Mouse (Mus musculus) adrenal gland, adult 2 months (tissue): ENCODE measurements around the gene Bcam. TPM values are rescaled to one million over a fixed set of nuclear protein-coding genes. Genes with fewer than 3 reads are reported as not detected.
"Not testable (repeated sequence)": the region's sequence is repeated elsewhere in the genome, so short reads cannot be mapped to it uniquely, and the experiment has no call there.

Source experiments
- DNase-seq: peaks from one replicate; pipeline ENCODE4 v3.0.0; 2021
- long read RNA-seq: library from polyadenylated mRNA; stranded (forward); transcript quantifications from one replicate; pipeline ENCODE4 v2.0.0, GENCODE M21; 2021
- polyA plus RNA-seq: library from polyadenylated mRNA; depleted of rRNA; stranded (reverse); fragments of >200 nt; gene quantifications from 2 replicates; pipeline ENCODE4 v1.2.3, GENCODE M21; 2012; rRNA removed
- total RNA-seq, 2 experiments: library from RNA; stranded (reverse); gene quantifications; 2 replicates each; pipeline ENCODE4 v1.2.3; 2021

The Bcam gene
- total RNA-seq (10 to 100 TPM; 35.9 to 61.1 TPM), polyA plus RNA-seq (103 and 108 TPM in 2 replicates)
- long read RNA-seq, transcript Bcam-201 (15 exons, 2,429 nt) = major isoform, 55 of 62 reads
- long read RNA-seq, partial matches to known transcripts = 5 of 62 reads
- long read RNA-seq, other reads (novel, unspliced or antisense) = 1 of 62 reads

DNA sequence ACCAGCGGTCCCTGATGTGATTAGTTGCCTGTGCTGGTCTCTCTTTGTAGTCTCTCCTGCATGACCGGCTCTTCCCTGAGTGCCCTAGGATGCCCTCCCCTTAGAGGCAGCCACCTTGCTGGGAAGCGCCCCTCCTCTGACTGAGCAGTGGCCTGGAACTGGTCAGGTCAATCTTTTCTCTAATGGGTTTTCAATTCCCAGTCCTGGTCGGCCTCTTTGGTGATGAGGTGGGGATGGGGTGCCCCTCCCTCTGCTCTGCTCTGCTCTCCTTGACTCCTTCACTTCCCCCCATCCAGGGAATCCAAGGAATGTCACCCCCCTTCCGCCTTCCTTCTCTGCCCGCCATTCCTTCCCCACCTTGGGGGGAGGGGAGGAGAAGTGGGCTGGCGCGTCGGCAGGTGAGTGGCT, at the start of gene Bcam:
TSS of gene Bcam (minus strand) at position 33 of the 408 bp plus-strand sequence.
- DNase-seq = peak; percentile 18

DNA sequence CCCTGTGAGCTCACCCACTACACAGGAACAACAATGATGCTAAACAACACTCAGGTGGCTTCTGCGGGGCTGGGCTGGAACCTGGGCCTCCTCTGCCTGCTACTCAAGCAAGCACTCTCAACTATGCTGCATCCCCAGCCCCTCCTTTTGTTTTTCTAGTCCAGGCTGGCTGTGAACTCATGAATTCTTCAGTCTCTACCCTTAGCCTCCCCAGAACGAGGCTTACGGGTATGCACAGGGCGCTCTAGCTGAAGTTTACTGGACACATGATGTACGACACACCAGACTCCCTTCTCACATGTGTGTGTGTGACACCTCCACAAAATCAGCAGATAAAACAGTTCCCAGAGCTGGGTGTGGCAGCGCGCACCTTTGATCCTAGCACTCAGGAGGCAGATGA, 48.1 kb upstream of the Bcam start:
- no peak for DNase-seq

DNA sequence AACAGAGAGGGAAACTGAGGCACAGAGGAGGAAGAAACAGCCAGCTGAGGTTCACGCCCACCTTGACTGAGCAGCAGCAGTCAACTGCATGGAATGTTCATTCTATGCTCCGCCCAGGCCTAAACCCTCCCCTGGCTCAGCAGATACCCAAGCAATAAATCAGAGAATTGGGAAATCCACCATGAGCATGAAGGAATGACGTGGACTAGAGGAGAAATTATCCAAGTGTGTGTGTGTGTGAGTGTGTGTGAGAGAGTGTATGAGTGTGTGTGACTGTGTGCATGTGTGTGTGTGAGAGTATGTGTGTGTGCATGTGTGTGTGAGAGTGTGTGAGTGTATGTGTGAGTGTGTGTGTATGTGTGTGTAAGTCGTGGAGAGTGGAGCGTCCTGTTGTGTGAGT, 47.6 kb upstream of the Bcam start:
- DNase-seq = peak; percentile 83

DNA sequence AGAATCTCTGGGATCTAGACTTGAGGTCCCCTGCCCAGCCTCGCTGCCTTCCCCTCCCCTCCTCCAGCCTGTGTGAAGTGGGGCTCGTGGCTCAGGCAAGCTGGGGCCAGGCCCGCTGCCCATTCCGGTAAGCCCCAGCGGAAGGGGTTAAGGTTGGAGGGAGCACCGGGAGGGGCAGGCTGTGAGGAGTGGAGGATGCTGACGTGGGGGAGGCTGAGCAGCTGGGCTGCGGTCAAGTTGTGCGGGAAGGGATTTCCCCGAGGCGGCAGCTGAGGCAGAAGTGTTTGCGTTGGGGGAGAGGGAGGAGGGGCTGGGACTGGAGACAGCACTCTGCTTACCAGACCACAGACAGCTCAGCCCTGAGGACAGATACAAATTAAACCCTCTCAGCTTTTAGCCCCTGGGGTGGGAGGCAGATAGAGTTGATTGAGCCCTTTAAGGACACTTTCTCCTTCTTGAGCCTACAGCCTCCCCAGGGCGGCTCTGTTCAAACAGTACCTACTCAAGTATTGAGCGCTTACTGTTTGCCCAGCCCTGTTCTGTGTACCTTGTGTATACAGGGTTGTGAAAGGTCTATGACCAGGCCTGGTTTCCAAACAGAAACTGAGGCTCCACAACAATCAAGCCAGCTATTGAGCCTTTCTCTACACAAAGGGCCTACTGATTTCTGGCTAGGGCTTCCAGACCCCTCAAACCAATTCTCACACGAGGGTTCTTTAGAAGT, 46.7 kb upstream of the Bcam start:
- DNase-seq = peak; percentile 63

DNA sequence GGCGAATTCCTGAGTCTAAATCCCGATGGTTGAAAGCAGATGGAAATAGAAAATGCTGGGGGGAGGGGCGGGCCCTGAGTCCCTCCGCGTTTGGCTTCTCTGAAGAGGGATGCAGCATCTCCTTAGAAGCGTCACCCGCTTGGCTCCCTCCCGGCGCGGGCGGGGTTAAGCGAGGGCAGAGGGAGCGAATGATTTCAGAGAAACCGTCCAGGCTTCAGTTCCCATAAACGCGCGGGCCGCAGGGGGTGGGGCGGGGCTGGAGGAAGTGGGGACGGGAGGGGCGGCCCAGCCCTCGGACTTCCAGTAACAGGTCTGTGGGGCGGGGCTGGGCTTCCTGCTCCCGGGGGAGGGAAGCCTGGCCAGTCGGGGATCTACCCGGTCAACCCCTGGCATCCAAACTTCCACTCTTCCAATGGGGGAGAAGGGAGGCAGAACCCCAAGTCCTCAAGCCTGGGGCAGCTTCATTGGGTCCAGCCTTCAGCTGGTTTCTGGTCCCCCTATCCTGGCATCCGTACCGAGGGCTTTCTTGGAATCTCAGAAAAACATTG, 45.5 kb upstream of the Bcam start:
- DNase-seq = peak; percentile 93

DNA sequence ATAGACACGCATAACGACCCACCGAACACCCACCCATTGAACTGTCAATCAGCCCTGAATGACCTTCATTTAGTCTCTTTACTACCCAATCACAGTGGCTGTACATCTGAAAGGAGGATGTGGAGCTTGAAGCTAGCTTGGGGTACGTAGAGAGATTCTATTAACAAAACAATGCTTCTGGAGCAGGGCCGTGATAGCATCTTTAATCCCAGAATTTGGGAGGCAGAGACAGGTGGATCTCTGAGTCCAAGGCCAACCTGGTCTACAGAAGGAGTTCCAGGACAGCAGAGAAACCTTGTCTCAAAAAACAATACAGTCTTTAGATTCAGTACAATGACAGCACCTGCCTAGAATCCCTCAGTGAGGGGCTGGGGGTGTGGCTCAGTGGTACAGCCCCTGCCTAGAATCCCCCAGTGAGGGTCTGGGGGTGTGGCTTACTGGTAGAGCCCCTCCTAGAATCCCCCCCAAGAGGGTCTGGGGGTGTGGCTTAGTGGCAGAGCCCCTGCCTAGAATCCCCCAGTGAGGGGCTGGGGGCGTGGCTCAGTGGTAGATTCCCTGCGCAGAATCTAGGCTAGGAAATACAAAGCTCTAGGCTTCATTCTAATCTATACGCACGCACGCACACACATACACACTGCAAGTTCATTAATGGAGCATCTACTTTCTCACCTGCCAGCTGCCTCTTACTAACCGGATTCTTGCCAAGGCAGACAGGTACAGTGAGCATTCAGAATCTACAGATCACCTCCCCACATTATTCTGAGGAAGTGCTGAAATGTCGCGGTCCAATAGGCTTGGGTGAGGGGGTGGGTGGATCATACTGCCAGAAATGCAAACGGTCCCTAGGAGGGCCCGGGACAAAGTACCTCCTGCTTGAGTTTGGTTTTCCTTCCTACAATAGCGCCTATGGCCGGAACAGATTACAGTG, 44.7 kb upstream of the Bcam start:
- DNase-seq = no peak

DNA sequence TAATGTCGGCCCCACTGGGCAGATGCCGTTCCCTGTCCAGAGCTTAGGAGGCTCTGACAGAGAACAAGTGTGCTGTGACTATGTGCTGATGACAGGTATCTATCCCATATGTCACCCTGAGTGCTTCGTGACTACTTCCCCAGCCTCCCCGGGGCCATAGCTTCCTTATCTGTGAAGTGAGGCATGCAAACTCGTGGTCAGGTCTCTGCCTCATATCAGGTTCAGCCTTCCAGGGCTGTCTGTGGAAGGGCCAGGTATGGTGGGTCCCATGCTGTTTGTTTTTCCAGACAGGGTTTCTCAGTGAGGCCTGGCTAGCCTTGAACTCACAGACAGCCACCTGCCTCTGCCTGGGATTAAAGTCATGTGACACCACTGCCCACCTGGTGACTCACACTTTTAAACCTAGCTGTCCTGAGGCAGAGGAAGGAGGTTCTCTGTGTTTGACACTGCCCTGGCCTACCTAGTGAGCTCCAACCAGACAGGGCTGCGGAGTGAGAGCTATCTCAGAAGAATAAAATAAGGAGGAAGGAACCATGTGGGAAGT, 42.8 kb upstream of the Bcam start:
- no peak for DNase-seq

DNA sequence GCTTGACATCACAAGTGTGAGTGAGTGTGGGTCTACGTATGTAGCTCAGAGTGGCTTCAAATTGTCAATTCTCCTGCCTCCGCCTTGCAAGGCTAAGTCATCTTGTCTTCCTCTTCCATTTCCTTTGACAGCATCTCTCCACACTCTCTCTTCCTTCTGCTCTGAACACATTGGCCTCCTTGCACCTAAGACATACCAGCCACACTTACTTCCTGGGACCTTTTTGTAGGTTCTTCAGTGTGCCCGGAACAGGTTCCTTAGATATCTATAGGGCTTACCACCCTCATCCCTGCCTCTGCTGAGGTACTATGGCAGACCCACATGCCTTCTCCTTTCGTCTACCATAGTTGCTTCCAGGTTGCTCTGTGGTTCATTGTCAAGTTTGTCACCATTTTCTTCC, 42.3 kb upstream of the Bcam start:
- DNase-seq = no peak

DNA sequence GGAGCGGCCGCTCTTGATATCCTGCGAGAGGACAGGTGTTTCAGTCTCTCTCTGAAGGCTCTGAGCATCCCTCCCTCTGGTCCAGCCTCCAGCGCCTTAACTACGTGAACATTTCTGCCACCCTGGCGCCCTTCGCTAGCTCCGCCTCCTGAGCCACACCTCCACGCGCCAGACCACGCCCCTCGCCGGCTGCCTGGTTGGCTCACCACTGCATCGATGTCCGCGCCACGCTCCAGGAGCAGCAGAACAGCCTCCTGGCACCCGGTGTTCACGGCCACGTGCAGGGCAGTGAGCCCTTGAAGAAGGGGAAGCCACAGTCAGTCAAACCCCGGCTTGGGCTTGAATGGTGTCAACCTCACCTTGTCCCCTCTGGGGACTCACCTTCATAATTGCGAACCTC, 40.3 kb upstream of the Bcam start:
- peak; percentile 53 for DNase-seq

DNA sequence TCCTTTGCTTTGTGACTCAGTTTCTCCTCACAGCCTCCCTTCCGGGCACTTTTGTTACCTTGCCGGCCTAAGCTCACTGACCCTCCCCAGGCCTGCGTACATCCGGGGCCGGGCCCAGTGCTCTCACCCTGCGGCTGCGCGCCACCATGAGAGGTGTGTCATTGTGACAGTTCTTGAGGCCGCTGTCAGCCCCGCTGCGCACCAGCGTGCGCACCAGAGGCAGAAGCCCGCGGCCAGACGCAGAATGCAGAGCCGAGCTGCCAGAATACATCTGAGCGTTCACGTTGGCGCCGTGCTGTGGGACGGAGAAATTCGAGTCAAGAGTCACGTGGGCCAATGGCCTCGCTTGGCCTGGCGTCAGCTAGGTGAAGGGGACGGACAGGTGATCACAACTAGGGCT, 38.6 kb upstream of the Bcam start:
- peak; percentile 68 for DNase-seq

DNA sequence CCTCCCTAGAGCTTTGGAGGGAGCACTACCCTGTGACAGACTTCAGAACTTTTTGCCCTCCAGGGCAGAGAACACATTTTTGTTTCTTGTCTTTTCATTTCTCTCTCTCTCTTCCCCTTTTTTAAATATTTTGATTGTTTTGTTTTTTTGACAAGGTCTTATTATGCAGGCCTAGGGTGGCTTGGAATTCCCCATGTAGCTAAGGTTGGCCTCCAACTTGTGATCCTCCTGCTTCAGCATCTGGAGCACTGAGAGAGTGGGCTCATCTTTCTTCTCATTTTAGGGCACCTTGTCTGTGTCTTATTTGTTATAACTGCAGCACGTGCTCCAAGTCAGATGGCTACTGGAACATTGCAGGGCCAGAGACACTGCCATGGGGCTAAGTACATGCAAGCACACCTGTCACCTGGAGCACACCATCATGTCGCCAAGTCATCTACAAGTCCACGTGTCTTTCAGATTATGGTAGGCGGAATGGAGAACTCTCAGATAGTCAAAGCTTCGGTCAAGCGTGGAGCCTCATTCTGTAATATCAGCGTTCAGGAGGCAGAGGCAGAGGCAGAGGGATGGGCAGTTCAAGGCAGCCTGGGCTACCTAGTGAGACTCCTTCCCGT, 35.6 kb upstream of the Bcam start:
- no peak for DNase-seq

DNA sequence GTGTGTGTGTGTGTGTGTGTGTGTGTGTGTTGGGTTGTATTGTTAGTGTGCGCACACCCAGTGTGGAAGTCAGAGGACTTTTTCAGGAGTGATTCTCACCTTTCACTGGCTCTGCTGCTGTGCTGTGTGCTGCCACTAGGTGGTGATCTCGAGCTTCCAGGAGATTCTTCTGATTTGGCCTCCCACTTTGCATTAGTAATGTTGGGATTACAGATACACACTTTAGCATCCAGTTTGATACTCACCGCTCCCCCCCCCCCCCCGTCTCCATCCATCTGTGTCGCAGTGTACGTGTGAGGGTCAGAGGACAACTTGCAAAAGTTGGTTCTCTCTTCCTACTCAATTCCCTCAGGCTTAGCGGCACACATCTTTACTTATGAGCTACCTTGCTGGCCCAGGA, 32.2 kb upstream of the Bcam start:
- DNase-seq = peak; percentile 72

DNA sequence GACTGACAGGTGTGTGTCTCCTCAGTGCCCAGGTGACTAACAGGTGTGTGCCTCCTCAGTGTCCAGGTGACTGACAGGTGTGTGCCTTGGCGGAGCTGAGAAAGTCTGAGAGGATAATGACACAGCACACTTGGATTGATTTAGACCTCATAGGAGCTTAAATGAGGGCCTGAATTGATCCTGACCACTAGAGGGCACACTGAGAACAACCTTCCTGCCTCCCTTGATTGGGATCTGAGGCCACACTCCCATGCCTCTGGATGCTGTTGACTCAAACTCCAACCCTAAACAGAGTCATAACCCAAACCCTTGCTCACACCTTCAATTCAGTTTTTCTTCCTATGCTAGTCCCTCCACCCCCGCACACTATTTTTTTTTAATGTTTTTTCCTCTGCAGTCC, 29.9 kb upstream of the Bcam start:
- DNase-seq = peak; percentile 64

DNA sequence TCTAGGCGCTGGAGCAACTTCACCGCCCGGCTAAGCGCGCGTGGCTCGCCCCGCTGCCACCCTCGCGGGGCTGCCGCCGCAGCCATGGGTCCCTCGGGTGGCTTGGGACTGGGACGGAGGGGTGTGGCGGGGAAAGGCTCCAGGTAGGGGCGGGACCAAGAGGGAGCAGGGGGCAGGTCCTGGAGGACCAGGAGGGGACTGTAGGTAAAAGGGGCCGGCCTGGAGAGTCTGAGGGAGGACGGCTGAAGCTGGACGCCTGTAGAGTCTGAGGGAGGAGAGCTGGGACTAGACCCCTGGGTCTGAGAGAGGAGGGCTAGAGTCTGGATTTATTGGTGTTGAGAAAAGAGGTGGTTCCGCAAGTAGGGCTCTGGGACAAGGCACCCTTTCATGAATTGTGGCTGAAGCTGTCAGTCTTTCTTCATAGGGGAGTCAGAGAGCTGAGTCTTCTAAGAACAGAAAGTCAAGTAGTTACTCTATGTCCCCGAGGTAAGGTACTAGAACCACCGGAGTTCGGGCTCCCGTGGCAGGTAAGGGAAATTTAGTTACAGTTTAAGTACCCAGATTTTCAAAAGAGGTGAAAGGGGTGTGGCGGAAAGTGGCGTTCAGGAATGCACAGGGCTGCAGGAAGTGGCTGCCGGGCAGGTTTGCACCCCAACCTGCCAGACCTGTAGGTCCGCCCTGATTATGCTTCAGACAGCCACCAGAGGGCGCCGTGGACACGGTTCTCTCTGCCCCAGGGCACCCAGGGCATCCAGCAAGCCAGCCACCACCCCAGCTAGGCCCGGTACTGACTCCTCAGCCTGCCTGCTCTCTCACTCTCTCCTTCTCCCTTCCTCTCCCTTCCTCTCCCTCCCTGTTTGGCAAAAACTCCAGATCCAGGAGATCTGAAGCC, 26.1 kb upstream of the Bcam start, which contains the start of gene Cblc:
TSS of gene Cblc (minus strand) at position 113 of the 892 bp plus-strand sequence.
- DNase-seq = peak; percentile 85

DNA sequence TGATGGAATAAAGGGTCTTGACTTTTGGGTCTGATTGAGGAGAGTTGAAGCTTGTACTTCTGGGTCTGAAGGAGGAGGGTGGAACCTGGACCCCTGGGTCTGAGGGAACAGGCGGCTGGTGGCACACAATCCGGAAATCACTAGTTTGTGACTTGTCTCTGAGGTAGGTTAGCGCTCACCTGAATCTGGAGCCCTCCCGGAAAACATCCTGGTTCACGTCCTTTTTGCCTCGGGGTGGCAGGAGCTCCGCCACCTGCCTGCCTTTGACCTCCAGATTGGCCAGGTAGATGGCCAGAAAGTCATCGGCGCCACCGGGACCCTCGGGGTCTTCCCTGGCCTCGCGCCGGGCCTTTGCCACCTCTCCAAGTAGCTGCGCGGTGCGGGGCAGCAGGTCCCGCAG, 25.4 kb upstream of the Bcam start:
- no peak for DNase-seq

DNA sequence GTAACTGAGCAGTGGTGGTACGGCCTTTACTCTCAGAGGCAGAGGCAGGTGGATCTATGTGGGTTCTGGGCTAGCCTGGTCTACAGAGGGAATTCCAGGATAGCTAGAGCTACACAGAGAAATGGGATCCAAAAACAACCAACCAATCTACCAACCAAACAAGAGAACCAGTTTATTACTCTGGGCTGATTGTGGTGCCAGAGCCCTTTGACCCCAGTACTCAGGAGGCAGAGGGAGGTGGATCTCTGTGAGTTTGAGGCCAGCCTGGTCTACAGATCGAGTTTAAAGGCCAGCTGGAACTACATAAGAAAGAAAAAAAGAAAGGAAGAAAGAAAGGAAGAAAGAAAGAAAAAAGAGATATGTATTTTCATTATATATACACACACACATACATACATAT, 24.4 kb upstream of the Bcam start:
- no peak for DNase-seq

DNA sequence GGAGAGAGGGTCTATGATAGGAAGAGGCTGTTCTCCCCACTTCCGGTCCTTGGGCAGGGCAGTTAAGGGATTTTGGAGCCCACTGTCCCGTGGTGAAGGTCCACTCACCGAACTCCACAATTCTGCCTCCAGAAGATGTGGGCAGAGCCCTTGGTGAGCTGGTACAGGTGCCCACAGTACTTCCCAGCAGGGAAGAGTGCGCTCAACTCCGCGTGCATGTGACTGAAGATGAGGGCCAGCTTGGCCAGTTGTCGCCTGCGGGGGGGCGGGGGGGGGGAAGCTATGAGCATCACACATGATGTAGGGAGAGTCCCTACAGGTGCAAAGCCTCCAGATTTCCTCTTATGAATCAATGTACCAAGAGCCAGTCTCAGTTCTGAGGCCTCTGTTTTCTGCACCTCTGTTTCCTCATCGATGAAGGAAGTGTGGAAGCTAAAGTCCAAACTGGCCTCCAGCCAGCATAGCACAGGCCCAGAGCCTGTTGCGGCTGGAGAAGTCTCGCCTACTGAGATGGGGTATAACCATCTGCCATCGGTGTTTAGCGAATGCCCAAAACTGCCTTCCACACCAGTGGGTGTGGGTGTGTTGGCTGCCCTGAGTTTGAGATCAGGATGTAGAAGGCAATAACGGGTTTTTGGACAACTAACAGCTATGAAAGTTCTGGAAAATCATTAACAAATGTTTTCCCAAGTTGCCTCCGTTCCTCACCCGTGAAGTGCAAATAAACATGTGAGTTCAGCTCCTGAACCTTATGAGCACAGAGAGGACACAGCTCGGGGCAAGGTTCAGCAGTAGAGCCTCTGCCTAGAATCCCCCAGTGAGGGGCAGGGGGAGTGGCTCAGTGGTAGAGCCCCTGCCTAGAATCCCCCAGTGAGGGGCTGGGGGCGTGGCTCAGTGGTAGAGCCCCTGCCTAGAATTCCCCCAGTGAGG, 22.1 kb upstream of the Bcam start:
- DNase-seq = no peak

DNA sequence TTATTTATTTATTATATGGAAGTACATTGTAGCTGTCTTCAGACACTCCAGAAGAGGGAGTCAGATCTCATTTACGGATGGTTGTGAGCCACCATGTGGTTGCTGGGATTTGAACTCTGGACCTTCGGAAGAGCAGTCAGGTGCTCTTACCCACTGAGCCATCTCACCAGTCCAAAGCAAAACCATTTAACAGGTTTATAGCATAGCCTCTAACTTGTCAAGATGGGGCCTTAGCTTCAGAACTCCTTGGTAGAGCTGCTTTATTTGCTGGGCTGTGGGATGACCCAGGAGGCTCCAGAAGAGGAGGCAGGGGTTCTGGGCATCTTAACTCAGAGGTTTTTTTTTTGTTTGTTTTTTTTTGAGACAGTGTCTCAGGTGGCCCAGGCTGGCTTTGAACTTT, 20.7 kb upstream of the Bcam start:
- not testable (repeated sequence) for DNase-seq

DNA sequence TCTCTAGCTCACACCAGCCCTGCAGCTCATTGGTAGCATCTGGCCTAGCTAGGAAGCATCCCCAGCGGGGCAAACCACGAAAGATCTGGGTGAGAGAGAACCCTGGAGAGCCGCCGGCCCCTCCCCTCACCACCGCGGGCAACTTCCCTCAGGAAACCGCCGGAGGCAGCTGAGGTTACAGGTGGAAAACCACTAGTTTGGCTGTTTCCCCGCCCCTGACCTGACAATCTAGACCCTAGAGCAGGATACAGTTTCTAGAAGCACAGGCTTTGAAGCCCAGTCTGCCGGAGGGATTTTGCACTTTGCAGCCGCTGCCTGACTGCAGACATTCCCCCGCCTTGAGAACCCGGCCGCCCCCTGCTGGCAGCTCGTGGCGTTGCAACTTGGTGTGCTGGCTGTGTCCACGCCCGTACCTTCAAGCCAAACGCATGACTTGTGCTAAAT, 19.1 kb upstream of the Bcam start:
- DNase-seq = peak; percentile 92
